ENCODE assay signal across 9 mouse cellular contexts in genomic region chr12:83578896-83579569, GRCm38 (mm10). TPM values are rescaled to one million over a fixed set of nuclear protein-coding genes. Genes with fewer than 3 reads are reported as not detected.
DNase-seq lines count a peak whose midpoint lies in the region; ATAC-seq and TF ChIP-seq lines count a peak whose summit lies in the region.
"Had no signal": no experiment of that assay in that cellular context is flagged by ENCODE, and none has a peak within 500 bp of the region (broad histone marks: within the 10 kb centered on the region; RNA-seq: fewer than 3 reads in every experiment).

No protein-coding gene starts in this region.

- H3K9ac ChIP-seq in ES-E14 (ENCODE audit: insufficient read depth, low read depth, low read length, poor library complexity, severe bottlenecking) = peak overlapping the region; percentile 31; the same call in 1 of the 2 replicates
- H3K9ac ChIP-seq in liver, embryonic 11.5 days (ENCODE audit: low read depth, low read length) = peak overlapping the region; percentile 55
- H3K9ac ChIP-seq in neural tube, embryonic 15.5 days (replicated peaks) = no peak overlapping the region
- H3K9ac ChIP-seq: embryonic facial prominence, embryonic 13.5 days had no signal

- H3K27ac ChIP-seq in cerebellum, adult 2 months (ENCODE audit: insufficient read depth, low read length) = peak overlapping the region; percentile 22; the same call in 1 of the 2 replicates
- H3K27ac ChIP-seq in ES-E14 (ENCODE audit: insufficient read depth, low read depth, low read length, poor library complexity, severe bottlenecking) = peak overlapping the region; percentile 91
- peak overlapping the region; percentile 69 for H3K27ac ChIP-seq in heart, embryonic 10.5 days
- peak overlapping the region; percentile 95 for H3K27ac ChIP-seq in liver, embryonic 11.5 days (ENCODE audit: low read depth, low read length)
- H3K27ac ChIP-seq in neural tube, embryonic 15.5 days (replicated peaks) = no peak overlapping the region
- H3K27ac ChIP-seq: embryonic facial prominence, embryonic 13.5 days had no signal

- in situ Hi-C loops in ES-E14 (cut with MboI; ENCODE audit: low sequenced_read_pairs in 2 of 2, unreplicated experiment in 2 of 2) = no loop called here

- H3K27me3 ChIP-seq in cerebellum, adult 2 months (ENCODE audit: control insufficient read depth, insufficient read depth, low read length) = no peaks in the 10 kb centered on the region
- no peaks in the 10 kb centered on the region for H3K27me3 ChIP-seq in heart, embryonic 10.5 days (ENCODE audit: insufficient read depth, poor library complexity, severe bottlenecking)
- H3K27me3 ChIP-seq in liver, embryonic 11.5 days (replicated peaks; ENCODE audit: control insufficient read depth, insufficient read depth, low read length) = no peaks in the 10 kb centered on the region
- H3K27me3 ChIP-seq in neural tube, embryonic 15.5 days (replicated peaks) = no peaks in the 10 kb centered on the region
- H3K27me3 ChIP-seq: embryonic facial prominence, embryonic 13.5 days had no signal

- intact Hi-C loops in left cerebral cortex, postnatal 25 days (cut with DNase I) = no loop called here

- H3K4me1 ChIP-seq in cerebellum, adult 2 months (ENCODE audit: control insufficient read depth, insufficient read depth, low read length) = no peaks in the 10 kb centered on the region
- H3K4me1 ChIP-seq in ES-E14 (ENCODE audit: control insufficient read depth in 2 of 2, insufficient read depth in 2 of 2, low read length in 2 of 2, poor library complexity in 1 of 2) = peaks cover 16 to 25% of the 10 kb centered on the region in 2 experiments
- H3K4me1 ChIP-seq in heart, embryonic 10.5 days = peaks cover 23% of the 10 kb centered on the region
- peaks cover 32% of the 10 kb centered on the region for H3K4me1 ChIP-seq in liver, embryonic 11.5 days (replicated peaks; ENCODE audit: control insufficient read depth, insufficient read depth, low read length)
- peaks cover 18% of the 10 kb centered on the region for H3K4me1 ChIP-seq in neural tube, embryonic 15.5 days
- H3K4me1 ChIP-seq: embryonic facial prominence, embryonic 13.5 days had no signal

- TF ChIP-seq POLR2A in cerebellum, adult 2 months (IDR thresholded peaks at IDR 0.05; ENCODE audit: borderline replicate concordance, insufficient read depth, low read length) = no peak

- DNase-seq in cerebellum, adult 2 months = no peak
- DNase-seq in cerebellum, adult 9-11 months = no peak
- peak; percentile 59 for DNase-seq in ES-E14 (ENCODE audit: low read depth, low spot score)
- peak; percentile 92 for DNase-seq in heart, embryonic 10.5 days (ENCODE audit: low spot score)
- peak; percentile 53 for DNase-seq in liver, embryonic 11.5 days (ENCODE audit: low spot score)
- no peak for DNase-seq in left cerebral cortex, adult 9 months (ENCODE audit: low spot score in 2 of 2)
- DNase-seq in left cerebral cortex, postnatal 25 days (ENCODE audit: low spot score in 2 of 2) = no peak

- no peaks in the 10 kb centered on the region for H3K9me3 ChIP-seq in ES-E14 (ENCODE audit: control insufficient read depth, insufficient read depth, low read depth, low read length)
- no peaks in the 10 kb centered on the region for H3K9me3 ChIP-seq in heart, embryonic 10.5 days
- H3K9me3 ChIP-seq in liver, embryonic 11.5 days (ENCODE audit: control insufficient read depth, low read length) = no peaks in the 10 kb centered on the region
- no peaks in the 10 kb centered on the region for H3K9me3 ChIP-seq in neural tube, embryonic 15.5 days (replicated peaks)
- H3K9me3 ChIP-seq: embryonic facial prominence, embryonic 13.5 days had no signal

- peak; percentile 97 for ATAC-seq in liver, embryonic 11.5 days (replicated peaks; ENCODE audit: low FRiP score)
- no peak for ATAC-seq in neural tube, embryonic 15.5 days (ENCODE audit: low FRiP score)

- H3K4me2 ChIP-seq in liver, embryonic 11.5 days = peak overlapping the region; percentile 52
- H3K4me2 ChIP-seq in neural tube, embryonic 15.5 days = no peak overlapping the region
- H3K4me2 ChIP-seq: embryonic facial prominence, embryonic 13.5 days had no signal

- TF ChIP-seq CTCF in cerebellum, adult 2 months (IDR thresholded peaks at IDR 0.05; ENCODE audit: borderline replicate concordance, insufficient read depth, low read depth, low read length) = no peak

- peaks cover 10% of the 10 kb centered on the region for H3K36me3 ChIP-seq in ES-E14 (ENCODE audit: control insufficient read depth, insufficient read depth, low read length, poor library complexity, severe bottlenecking)
- H3K36me3 ChIP-seq in heart, embryonic 10.5 days = peaks cover 32% of the 10 kb centered on the region
- H3K36me3 ChIP-seq in liver, embryonic 11.5 days (ENCODE audit: control insufficient read depth, insufficient read depth, low read length) = peaks cover 7% of the 10 kb centered on the region
- peaks cover 32% of the 10 kb centered on the region for H3K36me3 ChIP-seq in neural tube, embryonic 15.5 days

- no peak overlapping the region for H3K4me3 ChIP-seq in cerebellum, adult 2 months (replicated peaks; ENCODE audit: insufficient read depth, low read depth, low read length)
- no peak overlapping the region for H3K4me3 ChIP-seq in ES-E14 (ENCODE audit: insufficient read depth in 1 of 2, low read depth in 1 of 2, low read length in 2 of 2, poor library complexity in 1 of 2, severe bottlenecking in 1 of 2)
- H3K4me3 ChIP-seq in heart, embryonic 10.5 days = no peak overlapping the region
- no peak overlapping the region for H3K4me3 ChIP-seq in liver, embryonic 11.5 days (ENCODE audit: low read depth, low read length)
- H3K4me3 ChIP-seq in neural tube, embryonic 15.5 days (replicated peaks) = no peak overlapping the region
- H3K4me3 ChIP-seq: embryonic facial prominence, embryonic 13.5 days had no signal

- 46% methylated on average over 3 of the region's 3 CpGs for WGBS in cerebellum, adult 2 months
- WGBS in heart, embryonic 10.5 days = 11% methylated on average over 3 of the region's 3 CpGs
- 18% methylated on average over 3 of the region's 3 CpGs for WGBS in liver, embryonic 11.5 days
- 49% methylated on average over 3 of the region's 3 CpGs for WGBS in neural tube, embryonic 15.5 days

TF ChIP-seq in ES-E14, 5 proteins besides CTCF, POLR2A, EP300 and RAD21:
- no peak for TF ChIP-seq ZC3H11A (IDR thresholded peaks at IDR 0.05; ENCODE audit: borderline replicate concordance, low read depth, low read length)
- no peak for TF ChIP-seq ZNF384 (IDR thresholded peaks at IDR 0.05; ENCODE audit: low read depth, low read length)
- no peak for TF ChIP-seq CHD2 (IDR thresholded peaks at IDR 0.05; ENCODE audit: low read depth, low read length)
- TF ChIP-seq HCFC1 (IDR thresholded peaks at IDR 0.05; ENCODE audit: borderline replicate concordance, insufficient read depth, low read length) = no peak
- no peak for TF ChIP-seq MAFK (IDR thresholded peaks at IDR 0.05; ENCODE audit: insufficient read depth, low read depth, low read length)

RNA-seq across cellular contexts. Expression of gene Zfyve1, which starts 18.0 kb away (rescaled TPM):
- 41.7 and 47.6 TPM in 2 replicates for polyA plus RNA-seq in cerebellum, adult 2 months (2012; rRNA removed)
- 38.2 and 39.9 TPM in 2 replicates for total RNA-seq in ES-E14 (2012; rRNA removed)
- polyA plus RNA-seq in heart, embryonic 10.5 days (2016; fragmentation: Nextera tagmentation; extraction: Ambion mirVana) = 17.8 and 18.7 TPM in 2 replicates
- 9.4 and 10.7 TPM in 2 replicates for polyA plus RNA-seq in liver, embryonic 11.5 days (2014; fragmentation: Nextera tagmentation; extraction: Ambion mirVana)
- polyA plus RNA-seq in neural tube, embryonic 15.5 days (2015; fragmentation: Nextera tagmentation; extraction: Ambion mirVana) = 23.0 TPM in 2 replicates
- 10 to 100 TPM; 44.1 to 47.6 TPM for total RNA-seq in left cerebral cortex, postnatal 25 days (2021)

RNA-seq across cellular contexts. Expression of gene Rbm25, which starts 52.0 kb away (rescaled TPM):
- 159 and 191 TPM in 2 replicates for polyA plus RNA-seq in cerebellum, adult 2 months (2012; rRNA removed)
- total RNA-seq in ES-E14 (2012; rRNA removed) = 146 and 151 TPM in 2 replicates
- polyA plus RNA-seq in heart, embryonic 10.5 days (2016; fragmentation: Nextera tagmentation; extraction: Ambion mirVana) = 193 and 223 TPM in 2 replicates
- 213 and 239 TPM in 2 replicates for polyA plus RNA-seq in liver, embryonic 11.5 days (2014; fragmentation: Nextera tagmentation; extraction: Ambion mirVana)
- 226 and 250 TPM in 2 replicates for polyA plus RNA-seq in neural tube, embryonic 15.5 days (2015; fragmentation: Nextera tagmentation; extraction: Ambion mirVana)
- total RNA-seq in left cerebral cortex, postnatal 25 days (2021) = 100 to 1,000 TPM; 107 to 124 TPM

RNA-seq across cellular contexts. Expression of gene Dcaf4, which starts 58.8 kb away (rescaled TPM):
- 34.1 and 34.8 TPM in 2 replicates for polyA plus RNA-seq in cerebellum, adult 2 months (2012; rRNA removed)
- 49.8 and 82.1 TPM in 2 replicates for total RNA-seq in ES-E14 (2012; rRNA removed)
- polyA plus RNA-seq in heart, embryonic 10.5 days (2016; fragmentation: Nextera tagmentation; extraction: Ambion mirVana) = 27.6 and 29.7 TPM in 2 replicates
- polyA plus RNA-seq in liver, embryonic 11.5 days (2014; fragmentation: Nextera tagmentation; extraction: Ambion mirVana) = 29.9 and 32.7 TPM in 2 replicates
- 45.8 and 46.1 TPM in 2 replicates for polyA plus RNA-seq in neural tube, embryonic 15.5 days (2015; fragmentation: Nextera tagmentation; extraction: Ambion mirVana)
- total RNA-seq in left cerebral cortex, postnatal 25 days (2021) = 10 to 100 TPM; 23.7 to 24.4 TPM

Comparison
In these comparisons a context has a peak if more than half of its experiments do, and no peak if none do; other contexts are left out.
1. DNase-seq: peak in ES-E14 (single experiment), heart, embryonic 10.5 days (single experiment) and liver, embryonic 11.5 days (single experiment); none in cerebellum, adult 2 months (0 of 2), cerebellum, adult 9-11 months (single experiment), left cerebral cortex, adult 9 months (0 of 2) and left cerebral cortex, postnatal 25 days (0 of 2).